Mouse (Mus musculus) heart, embryonic 13.5 days (tissue): ENCODE results near the gene Rpgrip1l. TPM values are rescaled to one million over a fixed set of nuclear protein-coding genes. Genes with fewer than 3 reads are reported as not detected.

Experiments used
- ATAC-seq: fragments of 200-750 bp; cut with Nextera tagmentation; 2 replicates; pipeline ENCODE4 v1.8.0; 2017; ENCODE audit warnings: moderate TSS enrichment; ENCODE audit not compliant: insufficient number of reproducible peaks, low FRiP score, low TSS enrichment; ENCODE audit errors: extremely low read depth
- H3K27ac ChIP-seq: fragments of 300-500 bp; sonication (generic); replicated peaks from 2 replicates; pipeline ENCODE4 v1.5.1; 2015; ENCODE audit warnings: moderate library complexity, mild to moderate bottlenecking, inconsistent platforms
- H3K27me3 ChIP-seq: fragments of 300-500 bp; sonication (generic); replicated peaks from 2 replicates; pipeline ENCODE4 v1.6.1; 2015; ENCODE audit warnings: mild to moderate bottlenecking, inconsistent platforms
- H3K36me3 ChIP-seq: fragments of 300-500 bp; sonication (generic); 2 replicates; pipeline ENCODE4 v1.6.1; 2015; ENCODE audit warnings: mild to moderate bottlenecking, inconsistent platforms
- H3K4me1 ChIP-seq: fragments of 300-500 bp; sonication (generic); 2 replicates; pipeline ENCODE4 v1.6.1; 2015; ENCODE audit warnings: inconsistent platforms
- H3K4me2 ChIP-seq: fragments of 300-500 bp; sonication (generic); 2 replicates; pipeline ENCODE4 v1.6.1; 2015; ENCODE audit warnings: inconsistent platforms, mild to moderate bottlenecking, moderate library complexity
- H3K4me3 ChIP-seq: fragments of 300-500 bp; sonication (generic); 2 replicates; pipeline ENCODE4 v1.5.1; 2015; ENCODE audit warnings: moderate library complexity, mild to moderate bottlenecking, inconsistent platforms
- H3K9ac ChIP-seq: fragments of 300-500 bp; sonication (generic); 2 replicates; pipeline ENCODE4 v1.6.1; 2015; ENCODE audit warnings: inconsistent platforms, mild to moderate bottlenecking, moderate library complexity
- H3K9me3 ChIP-seq: fragments of 300-500 bp; sonication (generic); 2 replicates; pipeline ENCODE4 v1.6.1; 2016; ENCODE audit warnings: inconsistent platforms
- WGBS: fragments of 180-500 bp; shearing (Covaris S2); methylation state at CpG from one replicate; pipeline ENCODE4 v1.1.7; 2015; ENCODE audit warnings: mixed read lengths; 5-methylcytosine and 5-hydroxymethylcytosine counted together
- polyA plus RNA-seq: library from polyadenylated mRNA; unstranded; fragments of >200 nt; fragmentation: Nextera tagmentation; extraction: Ambion mirVana; gene quantifications from 2 replicates; pipeline ENCODE4 v1.2.1, GENCODE M21; 2015

Gene Rpgrip1l
- polyA plus RNA-seq, 1 experiment from 2014 or later: 6.9 TPM

DNA sequence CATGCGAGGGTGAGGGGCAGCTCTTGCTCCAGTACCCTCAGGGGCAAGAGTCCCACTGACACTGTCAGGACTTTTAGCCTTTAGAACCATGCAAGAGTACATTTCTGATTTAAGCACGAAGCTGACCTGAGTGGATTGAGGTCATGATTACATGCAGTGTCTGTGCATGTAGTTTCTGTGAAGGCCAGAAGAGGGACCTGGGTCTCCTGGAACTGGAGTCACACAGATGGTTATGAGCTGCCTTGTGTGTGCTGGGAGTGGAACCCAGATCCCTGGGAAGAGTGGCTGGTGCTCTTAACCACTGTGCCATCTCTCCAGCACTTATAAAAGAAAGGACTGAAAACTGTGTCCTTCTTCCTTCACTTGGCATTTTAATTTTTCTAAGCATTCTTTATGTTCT is 111.9 kb downstream of the Rpgrip1l start:
- Histone ChIP-seq H3K36me3 (no peaks in the 10 kb centered on the region), H3K27ac (no peak overlapping the region), H3K9me3 (no peaks in the 10 kb centered on the region), H3K4me3 (no peak overlapping the region), H3K4me2 (no peak overlapping the region), H3K27me3 (no peaks in the 10 kb centered on the region), H3K4me1 (peaks cover 16% of the 10 kb centered on the region), H3K9ac (no peak overlapping the region)
- ATAC-seq: no peak
- 72% methylated on average over 2 of the region's 2 CpGs for WGBS

DNA sequence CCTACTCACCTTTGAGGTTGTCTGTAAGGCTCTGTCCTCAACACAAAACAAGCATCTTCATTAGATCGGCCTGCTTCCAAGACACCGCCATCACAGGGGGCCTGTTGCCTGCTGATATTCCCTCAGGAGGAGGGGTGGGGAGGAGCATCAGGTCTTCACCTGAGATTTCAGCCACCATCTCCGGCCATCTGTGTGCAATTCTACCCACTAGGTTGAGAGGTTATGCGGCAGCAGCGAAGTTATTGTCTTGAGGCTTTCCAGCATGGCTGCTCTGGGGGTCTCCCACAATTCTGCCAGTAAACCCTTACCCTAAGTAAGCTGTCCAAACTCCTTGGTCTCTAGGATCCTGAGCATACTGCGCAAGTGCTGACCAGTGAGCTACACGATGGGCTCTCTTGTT is 113.2 kb downstream of the Rpgrip1l start, which contains the start of gene Aktip:
TSS of gene Aktip (minus strand) at position 101 of the 400 bp plus-strand sequence.
- Histone ChIP-seq H3K27ac (no peak within 1 kb of the TSS), H3K9ac (no peak within 1 kb of the TSS), H3K36me3 (no peaks in the 10 kb centered on the region), H3K4me2 (no peak within 1 kb of the TSS), H3K9me3 (no peaks in the 10 kb centered on the region), H3K4me1 (peaks cover 16% of the 10 kb centered on the region), H3K4me3 (no peak within 1 kb of the TSS), H3K27me3 (no peaks in the 10 kb centered on the region)
- WGBS: 86% methylated on average over 7 of the region's 7 CpGs
- no peak for ATAC-seq

DNA sequence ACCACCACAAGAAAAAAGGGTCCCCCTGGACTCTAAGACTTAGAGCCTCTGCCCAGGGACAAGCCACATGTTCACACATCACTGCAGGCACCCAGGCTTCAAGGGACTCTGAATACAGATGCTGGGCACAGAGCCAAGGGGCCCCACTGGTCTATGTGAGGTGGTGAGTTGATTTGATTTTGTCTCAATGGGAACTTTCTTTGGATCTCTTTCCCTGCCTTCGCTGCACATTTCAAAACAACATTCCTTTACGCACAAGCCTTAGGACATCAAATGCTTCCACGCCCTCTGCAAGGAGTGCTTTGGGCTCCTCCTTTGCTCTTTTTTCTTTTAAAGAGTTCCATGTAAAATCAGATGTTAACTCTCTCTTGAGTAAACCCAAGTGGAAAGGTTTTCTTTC is 115.0 kb downstream of the Rpgrip1l start:
- H3K36me3 ChIP-seq: no peaks in the 10 kb centered on the region
- H3K27ac ChIP-seq: no peak overlapping the region
- peaks cover 16% of the 10 kb centered on the region for H3K4me1 ChIP-seq
- H3K4me2 ChIP-seq: no peak overlapping the region
- 27% methylated on average over 3 of the region's 3 CpGs for WGBS
- H3K9me3 ChIP-seq: no peaks in the 10 kb centered on the region
- H3K9ac ChIP-seq: no peak overlapping the region
- ATAC-seq: no peak
- H3K4me3 ChIP-seq: no peak overlapping the region
- 0 out of 2 replicates have a peak, but pooled peaks cover 3% of the 10 kb centered on the region for H3K27me3 ChIP-seq

DNA sequence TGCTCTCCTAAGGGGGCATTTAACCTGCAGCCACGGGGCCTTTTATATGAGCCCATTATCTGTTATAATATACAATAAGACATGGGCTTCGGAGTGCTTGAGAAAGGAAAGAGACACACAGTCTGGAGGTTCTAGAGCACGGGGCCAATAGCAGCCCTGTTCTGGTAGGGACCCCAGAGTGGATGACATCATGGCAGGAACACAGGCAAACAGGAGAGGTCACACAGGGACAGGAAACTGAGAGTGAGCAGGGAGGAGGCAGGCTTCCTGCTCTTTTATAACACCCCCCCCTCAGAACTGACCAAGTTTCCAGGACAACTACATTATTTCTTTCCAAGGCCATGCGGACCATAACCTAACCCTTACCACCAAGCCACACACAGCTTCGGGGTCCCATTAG is 115.8 kb downstream of the Rpgrip1l start:
- no peak overlapping the region for H3K9ac ChIP-seq
- no peak for ATAC-seq
- no peaks in the 10 kb centered on the region for H3K9me3 ChIP-seq
- peaks cover 7% of the 10 kb centered on the region; the same call in 1 of the 2 replicates for H3K27me3 ChIP-seq
- WGBS: 69% methylated on average over 5 of the region's 5 CpGs
- no peak overlapping the region for H3K4me3 ChIP-seq
- no peaks in the 10 kb centered on the region for H3K36me3 ChIP-seq
- H3K27ac ChIP-seq: no peak overlapping the region
- no peak overlapping the region for H3K4me2 ChIP-seq
- peaks cover 16% of the 10 kb centered on the region for H3K4me1 ChIP-seq

DNA sequence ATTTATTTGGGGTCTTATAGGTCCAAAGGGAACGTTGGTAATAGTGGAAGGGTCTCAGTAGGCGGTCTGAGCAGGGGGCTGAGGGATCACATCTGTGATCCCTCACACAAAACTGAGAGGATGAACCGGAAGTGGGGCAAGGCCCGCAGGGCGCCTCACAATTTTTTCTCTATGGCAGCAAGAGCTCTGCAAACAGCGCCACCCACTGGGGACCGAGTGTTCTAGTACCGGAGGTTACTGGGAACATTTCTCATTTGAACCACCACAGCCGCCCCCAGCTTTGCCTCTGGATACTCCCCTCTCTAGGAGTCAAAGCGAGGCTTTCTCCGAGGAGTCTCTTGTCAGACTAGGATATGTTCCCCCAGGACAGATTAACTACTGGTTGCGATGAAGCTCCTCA is 116.4 kb downstream of the Rpgrip1l start:
- H3K9ac ChIP-seq: no peak overlapping the region
- no peak for ATAC-seq
- no peak overlapping the region for H3K27ac ChIP-seq
- H3K4me2 ChIP-seq: no peak overlapping the region
- 71% methylated on average over 12 of the region's 12 CpGs for WGBS
- no peak overlapping the region for H3K4me3 ChIP-seq
- no peaks in the 10 kb centered on the region for H3K9me3 ChIP-seq
- peaks cover 7% of the 10 kb centered on the region; the same call in 1 of the 2 replicates for H3K27me3 ChIP-seq
- H3K4me1 ChIP-seq: peaks cover 16% of the 10 kb centered on the region
- no peaks in the 10 kb centered on the region for H3K36me3 ChIP-seq

DNA sequence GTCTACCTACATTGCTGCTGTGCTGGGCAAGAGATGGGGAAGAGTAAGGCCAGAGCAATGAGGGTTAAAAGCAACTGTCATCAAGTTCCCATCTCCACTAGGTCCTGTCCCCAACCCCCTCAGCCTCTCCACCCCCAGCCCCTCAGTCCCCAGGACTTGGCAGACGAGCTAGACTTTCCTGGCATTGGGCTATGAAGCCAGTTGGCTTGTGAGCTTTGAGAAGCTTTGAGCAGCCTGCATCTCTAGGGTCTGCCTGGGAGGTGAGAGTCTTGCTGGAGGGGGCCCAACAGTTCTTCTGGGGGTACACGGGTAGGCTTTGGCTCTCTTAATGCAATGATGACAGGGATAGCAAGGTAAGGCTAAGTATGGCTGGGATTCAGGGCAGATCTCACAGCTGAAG is 119.0 kb downstream of the Rpgrip1l start:
- Histone ChIP-seq H3K9me3 (no peaks in the 10 kb centered on the region), H3K36me3 (no peaks in the 10 kb centered on the region), H3K27ac (no peak overlapping the region), H3K4me2 (no peak overlapping the region), H3K27me3 (peaks cover 21% of the 10 kb centered on the region), H3K4me1 (peaks cover 19% of the 10 kb centered on the region), H3K9ac (no peak overlapping the region), H3K4me3 (no peak overlapping the region)
- WGBS: 69% methylated on average over 2 of the region's 2 CpGs
- no peak for ATAC-seq

DNA sequence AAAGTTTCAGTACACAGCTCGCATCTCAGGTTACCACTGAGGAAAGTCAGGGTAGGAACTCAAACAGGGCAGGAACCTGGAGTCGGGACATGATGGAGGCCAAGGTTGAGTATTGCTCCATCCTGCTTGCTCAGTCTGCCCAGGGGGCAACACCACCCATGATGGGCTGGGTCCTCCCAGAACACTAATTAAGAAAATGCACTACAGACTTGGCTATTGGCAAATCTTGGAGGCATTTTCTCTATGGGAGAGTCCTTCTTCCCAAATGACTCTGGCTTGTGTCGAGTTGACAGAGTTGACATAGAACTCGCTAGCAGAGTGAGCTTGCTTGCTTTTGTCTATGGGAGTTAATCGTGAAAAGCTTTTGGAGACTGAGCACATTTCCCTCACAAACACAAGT is 120.1 kb downstream of the Rpgrip1l start:
- 67% methylated on average over 5 of the region's 5 CpGs for WGBS
- Histone ChIP-seq H3K4me1 (peaks cover 13% of the 10 kb centered on the region), H3K9ac (no peak overlapping the region), H3K36me3 (no peaks in the 10 kb centered on the region), H3K9me3 (no peaks in the 10 kb centered on the region), H3K4me2 (no peak overlapping the region), H3K4me3 (no peak overlapping the region), H3K27ac (no peak overlapping the region), H3K27me3 (peaks cover 30% of the 10 kb centered on the region)
- ATAC-seq: no peak

DNA sequence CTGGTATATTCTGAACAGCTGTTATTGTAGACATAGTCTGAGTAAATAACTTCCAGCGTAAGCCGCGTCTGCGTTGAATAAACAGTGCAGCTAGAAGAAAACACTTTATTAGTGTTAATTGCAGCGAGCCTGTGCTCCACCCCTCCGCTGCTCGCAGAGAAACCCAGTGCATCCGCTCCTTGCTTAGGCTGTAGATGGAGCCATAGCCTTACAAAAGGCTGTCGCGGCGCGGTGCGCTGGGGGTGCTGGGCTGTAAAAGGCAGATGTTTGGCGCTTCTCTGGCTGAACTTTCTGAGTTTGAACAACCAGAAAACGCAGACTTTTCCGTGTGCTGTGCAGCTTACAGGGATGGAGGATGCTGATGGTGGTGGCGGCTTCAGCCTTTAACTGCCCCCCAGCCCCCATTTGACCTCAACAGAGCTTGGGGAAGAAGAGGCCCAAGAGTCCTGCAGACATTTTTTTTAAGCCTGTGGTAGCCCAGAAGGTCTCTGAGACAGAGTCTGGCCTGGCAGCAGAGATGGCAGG is 122.2 kb downstream of the Rpgrip1l start:
- H3K27ac ChIP-seq: no peak overlapping the region
- peaks cover 4% of the 10 kb centered on the region; the same call in 1 of the 2 replicates for H3K4me1 ChIP-seq
- H3K9ac ChIP-seq: peak overlapping the region; percentile 57
- 6% methylated on average over 17 of the region's 17 CpGs for WGBS
- H3K4me2 ChIP-seq: peak overlapping the region; percentile 59
- H3K27me3 ChIP-seq: peaks cover 30% of the 10 kb centered on the region
- no peak for ATAC-seq
- no peaks in the 10 kb centered on the region for H3K9me3 ChIP-seq
- peak overlapping the region; percentile 25 for H3K4me3 ChIP-seq
- H3K36me3 ChIP-seq: no peaks in the 10 kb centered on the region

DNA sequence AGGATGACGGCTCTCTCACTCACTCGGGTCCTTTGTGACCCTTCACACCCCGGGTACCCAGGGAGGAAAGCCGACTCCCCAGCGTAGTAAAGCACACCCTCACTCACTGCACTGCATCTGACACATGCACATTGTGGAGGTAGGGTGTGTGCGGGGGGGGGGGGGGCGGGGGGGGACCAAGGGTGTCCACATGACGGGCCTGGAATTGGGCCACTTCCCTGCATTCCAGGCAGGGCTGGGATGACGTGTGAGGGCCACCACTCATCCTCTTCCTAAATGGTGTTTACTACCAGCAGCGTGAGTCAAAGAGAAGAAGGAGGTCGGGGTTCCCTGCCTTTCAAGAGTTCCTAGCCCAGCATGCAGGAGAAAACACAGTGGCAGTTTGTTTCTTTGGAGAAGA is 124.9 kb downstream of the Rpgrip1l start:
- H3K9ac ChIP-seq: no peak overlapping the region
- 55% methylated on average over 11 of the region's 11 CpGs for WGBS
- peaks cover 4% of the 10 kb centered on the region; the same call in 1 of the 2 replicates for H3K4me1 ChIP-seq
- H3K4me3 ChIP-seq: no peak overlapping the region
- no peaks in the 10 kb centered on the region for H3K36me3 ChIP-seq
- H3K27ac ChIP-seq: no peak overlapping the region
- H3K4me2 ChIP-seq: no peak overlapping the region
- no peak for ATAC-seq
- peaks cover 27% of the 10 kb centered on the region for H3K27me3 ChIP-seq
- H3K9me3 ChIP-seq: 0 out of 2 replicates have a peak, but pooled peaks cover 10% of the 10 kb centered on the region

DNA sequence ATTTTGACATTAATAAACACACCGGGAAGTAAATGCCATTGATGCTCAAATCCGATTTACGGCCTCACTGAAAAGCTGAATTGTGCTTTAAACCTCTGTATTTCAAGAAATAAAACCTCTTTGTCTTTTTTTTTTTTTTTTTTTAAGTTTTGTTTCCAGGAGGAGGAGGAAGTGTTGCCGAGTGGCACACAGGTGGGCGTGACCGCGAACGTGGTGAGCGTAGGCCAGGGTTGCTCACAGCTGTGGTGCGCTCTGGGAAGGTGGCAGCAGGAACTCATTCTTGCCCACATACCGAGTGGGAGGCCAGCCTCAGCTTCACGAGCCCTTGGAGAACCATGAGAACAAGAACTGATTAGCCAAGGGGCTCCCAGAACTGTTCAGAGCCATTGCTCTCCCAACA is 126.7 kb downstream of the Rpgrip1l start:
- no peaks in the 10 kb centered on the region for H3K36me3 ChIP-seq
- ATAC-seq: no peak
- no peak overlapping the region for H3K27ac ChIP-seq
- H3K4me2 ChIP-seq: no peak overlapping the region
- H3K27me3 ChIP-seq: peaks cover 23% of the 10 kb centered on the region
- H3K4me3 ChIP-seq: no peak overlapping the region
- H3K9me3 ChIP-seq: 0 out of 2 replicates have a peak, but pooled peaks cover 10% of the 10 kb centered on the region
- H3K9ac ChIP-seq: no peak overlapping the region
- peaks cover 4% of the 10 kb centered on the region; the same call in 1 of the 2 replicates for H3K4me1 ChIP-seq
- 70% methylated on average over 12 of the region's 12 CpGs for WGBS

DNA sequence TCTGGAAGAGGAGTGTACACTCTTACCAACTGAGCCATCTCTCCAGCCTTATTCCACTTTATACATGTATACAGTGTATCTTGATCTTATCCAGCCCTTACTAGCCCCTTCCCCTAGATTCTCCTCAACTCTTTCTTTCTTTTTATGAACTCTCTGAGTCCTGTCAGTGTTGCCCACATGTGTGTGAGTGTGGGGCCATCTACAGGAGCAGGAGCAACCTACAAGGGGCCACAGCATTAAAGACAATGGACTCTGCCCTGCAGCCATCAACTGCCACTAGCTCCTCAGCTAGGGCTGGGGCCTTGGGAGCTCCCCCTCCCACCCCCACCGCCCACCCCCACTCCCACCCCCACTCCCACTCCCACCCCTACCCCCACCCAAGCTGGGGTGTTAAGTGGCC is 135.4 kb downstream of the Rpgrip1l start:
- H3K36me3 ChIP-seq: no peaks in the 10 kb centered on the region
- H3K9me3 ChIP-seq: no peaks in the 10 kb centered on the region
- H3K4me3 ChIP-seq: no peak overlapping the region
- no peak overlapping the region for H3K9ac ChIP-seq
- no peak overlapping the region for H3K4me2 ChIP-seq
- ATAC-seq: no peak
- WGBS: 33% methylated on average over 1 of the region's 1 CpGs
- H3K27ac ChIP-seq: no peak overlapping the region
- H3K4me1 ChIP-seq: no peaks in the 10 kb centered on the region
- H3K27me3 ChIP-seq: no peaks in the 10 kb centered on the region

DNA sequence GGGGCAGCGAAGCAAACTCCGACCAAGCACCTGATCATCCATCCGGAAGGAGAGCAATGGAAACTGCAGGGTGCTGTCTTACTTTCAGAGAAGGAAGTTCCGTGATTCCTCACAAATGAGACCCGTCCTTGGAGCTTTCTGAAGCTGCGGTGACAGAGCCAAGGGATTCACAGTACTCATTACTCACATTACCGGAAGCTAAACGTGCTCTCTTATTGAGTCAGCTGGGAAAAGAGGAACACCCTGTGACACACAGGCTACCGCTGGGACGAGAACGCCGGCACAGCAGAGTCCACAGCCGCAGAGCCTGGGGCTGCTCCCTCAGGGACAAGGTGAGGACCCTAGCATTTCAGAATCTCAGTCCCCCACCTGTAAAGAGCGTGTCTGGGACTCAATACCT is 136.9 kb downstream of the Rpgrip1l start:
- H3K4me2 ChIP-seq: no peak overlapping the region
- no peak overlapping the region for H3K4me3 ChIP-seq
- H3K27ac ChIP-seq: no peak overlapping the region
- H3K9ac ChIP-seq: no peak overlapping the region
- WGBS: 74% methylated on average over 14 of the region's 14 CpGs
- ATAC-seq: no peak
- no peaks in the 10 kb centered on the region for H3K36me3 ChIP-seq
- no peaks in the 10 kb centered on the region for H3K9me3 ChIP-seq
- H3K4me1 ChIP-seq: no peaks in the 10 kb centered on the region
- no peaks in the 10 kb centered on the region for H3K27me3 ChIP-seq
